Mouse (Mus musculus) Muller cell, postnatal 12 days (primary cell): Measurements from ENCODE around the gene Alox5.
A peak's percentile ranks its signal among the peaks of the same experiment; 100 is the strongest.
"Not testable (repeated sequence)": the region's sequence is repeated elsewhere in the genome, so short reads cannot be mapped to it uniquely, and the experiment has no call there.

Experiments
- DNase-seq: peaks from one replicate; pipeline ENCODE4 v3.0.0-alpha.2; 2015; ENCODE audit errors: inconsistent ontology term

Gene Alox5

GRCm38 (mm10) chr6:116460544-116461283, at the start of gene Alox5:
Alox5 (minus strand) TSS chr6:116461178.
- DNase-seq: peak; percentile 27

- not testable (repeated sequence) for DNase-seq
Observed at GRCm38 (mm10) chr6:116506302-116507003, 45.5 kb upstream of the Alox5 start, which contains the start of gene Olfr212. Olfr212 (plus strand) TSS chr6:116506516.

GRCm38 (mm10) chr6:116495960-116496359, 35.0 kb upstream of the Alox5 start:
- DNase-seq: no peak

DNA sequence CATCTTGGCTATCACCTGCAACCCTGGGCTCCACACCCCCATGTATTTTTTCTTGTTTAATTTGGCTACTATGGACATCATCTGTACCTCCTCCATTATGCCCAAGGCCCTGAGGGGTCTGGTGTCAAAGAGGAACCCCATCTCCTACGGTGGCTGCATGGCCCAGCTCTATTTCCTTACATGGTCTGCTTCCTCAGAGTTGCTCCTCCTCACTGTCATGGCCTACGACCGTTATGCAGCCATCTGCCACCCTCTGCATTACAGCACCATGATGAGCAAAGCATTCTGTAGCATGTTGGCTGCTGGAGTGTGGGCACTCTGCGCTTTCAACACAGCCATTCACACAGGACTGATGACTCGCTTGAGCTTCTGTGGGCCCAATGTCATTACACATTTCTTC, 32.8 kb upstream of the Alox5 start:
- DNase-seq: no peak

DNA sequence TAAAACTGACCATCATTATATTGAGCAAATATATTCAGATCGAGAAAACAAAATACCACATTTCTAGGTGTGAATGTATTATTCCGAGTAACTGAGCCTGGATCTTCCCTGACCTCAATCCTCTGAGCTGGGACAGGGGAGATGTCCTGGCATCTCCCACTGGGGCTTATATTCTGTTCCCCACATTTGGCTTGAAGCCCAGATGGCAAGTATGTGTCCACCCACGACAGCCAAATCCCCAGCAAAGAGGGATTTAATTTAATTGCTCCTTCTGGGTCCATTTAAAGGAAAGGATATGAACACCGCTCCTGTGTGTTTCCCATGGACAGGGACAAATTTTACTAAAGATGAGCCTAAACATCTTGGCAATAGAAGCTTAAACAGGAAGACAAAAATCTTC, 27.8 kb upstream of the Alox5 start, which contains the start of gene Olfr211:
Gene Olfr211, plus strand, starts transcription at position 301 of the 400 bp plus-strand sequence.
- DNase-seq: peak; percentile 6

GRCm38 (mm10) chr6:116486833-116487232, 25.9 kb upstream of the Alox5 start:
- DNase-seq: no peak

DNA sequence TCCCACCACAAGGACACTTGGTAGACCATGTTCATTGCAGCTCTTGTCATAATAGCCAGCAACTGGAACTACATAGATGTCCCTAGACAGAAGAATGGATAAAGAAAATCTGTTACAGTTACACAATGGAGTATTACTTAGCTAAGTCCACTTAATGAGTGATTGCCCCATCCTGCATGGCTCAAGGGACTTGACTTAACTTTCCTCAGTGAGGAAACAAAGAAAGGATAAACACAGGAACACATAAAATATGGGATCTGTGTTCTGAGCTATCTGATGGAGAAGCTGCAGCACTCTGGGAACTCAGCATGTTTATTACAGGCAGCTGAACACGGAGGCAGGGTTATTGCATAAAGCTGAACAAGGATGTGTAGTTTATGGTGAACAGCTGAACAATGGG, 24.1 kb upstream of the Alox5 start:
- no peak for DNase-seq

DNA sequence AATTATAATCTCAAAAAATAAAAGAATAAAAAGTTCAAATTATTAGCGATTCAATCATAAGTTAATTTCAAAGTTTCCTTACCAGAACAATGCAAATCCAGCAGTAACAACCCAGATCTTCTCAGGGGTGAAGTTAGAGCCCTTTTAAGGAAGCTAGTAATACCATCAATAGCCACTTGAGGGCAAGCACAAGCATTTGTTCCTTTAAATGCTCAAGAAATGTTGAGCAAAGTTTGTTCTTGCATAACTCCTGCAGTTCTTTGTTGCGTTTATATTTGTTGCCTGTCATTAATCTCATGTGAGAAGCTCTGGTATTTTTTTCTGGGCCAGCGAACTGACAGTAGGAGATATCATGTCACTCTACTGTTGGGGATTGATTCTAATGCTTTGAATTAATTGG, 7.1 kb upstream of the Alox5 start:
- DNase-seq: peak; percentile 21

GRCm38 (mm10) chr6:116459232-116459631, 1.7 kb downstream of the Alox5 start:
- no peak for DNase-seq

GRCm38 (mm10) chr6:116458728-116459127, 2.2 kb downstream of the Alox5 start:
- DNase-seq: no peak

DNA sequence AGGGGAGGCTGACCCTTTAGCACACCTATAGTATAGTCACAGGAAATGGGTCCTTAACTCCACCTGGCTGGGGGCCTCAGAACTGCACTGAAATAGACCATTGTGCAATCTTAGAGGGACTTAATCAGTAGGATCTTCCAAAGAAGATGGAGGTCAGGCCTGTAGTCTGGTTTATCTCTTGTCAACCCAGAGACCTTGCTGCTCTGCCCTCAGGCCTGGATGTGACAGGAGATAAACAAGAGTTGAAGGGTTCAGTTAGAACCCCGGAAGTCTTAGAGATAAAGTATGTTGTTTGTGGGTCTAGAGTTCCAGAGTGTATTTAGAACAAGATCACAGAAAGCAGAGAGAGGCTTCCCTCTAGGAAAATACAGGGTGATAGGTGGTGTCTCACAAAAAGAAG, 4.5 kb downstream of the Alox5 start:
- no peak for DNase-seq

- peak; percentile 6 for DNase-seq
Observed at GRCm38 (mm10) chr6:116455781-116456180, 5.2 kb downstream of the Alox5 start.

DNA sequence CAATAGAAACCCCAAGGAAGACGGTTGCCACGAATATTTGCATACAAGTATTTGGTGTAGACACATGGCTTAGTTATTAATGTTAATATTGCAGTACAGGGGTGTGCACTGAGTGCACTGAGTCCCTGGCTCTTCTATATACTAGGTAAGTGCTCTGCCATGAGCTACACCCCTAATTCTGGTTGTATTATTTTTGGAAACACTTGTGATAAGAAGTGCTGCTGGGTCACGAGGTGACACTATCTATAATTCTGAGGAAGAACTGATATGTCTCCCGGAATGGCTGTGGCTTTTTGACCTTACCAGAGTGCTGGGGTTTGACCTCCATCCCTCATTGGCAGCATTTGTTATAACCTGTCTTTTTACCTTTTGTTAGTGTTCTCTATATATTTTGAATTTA, 20.1 kb downstream of the Alox5 start:
- no peak for DNase-seq

GRCm38 (mm10) chr6:116440447-116440846, 20.5 kb downstream of the Alox5 start:
- no peak for DNase-seq

DNA sequence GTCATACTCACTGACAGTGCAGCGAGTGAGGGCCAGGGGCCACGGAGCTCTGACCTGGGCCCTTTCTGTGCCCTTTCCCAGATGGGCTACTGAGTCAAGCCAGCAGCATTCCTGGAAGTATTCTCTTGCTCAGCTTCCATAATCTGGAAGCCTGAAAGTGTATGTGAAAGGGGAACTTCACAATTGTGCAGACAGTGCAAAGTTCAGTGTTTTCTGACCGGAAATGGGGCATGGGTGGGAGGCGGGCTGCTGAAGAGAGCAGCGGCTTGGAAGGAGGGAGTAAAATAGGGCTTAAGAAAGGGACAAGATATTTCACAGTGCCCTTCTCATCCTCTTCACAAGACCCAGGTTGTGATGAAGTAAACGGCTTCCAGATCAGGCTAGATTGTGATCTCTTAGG, 21.4 kb downstream of the Alox5 start:
- DNase-seq: no peak

DNA sequence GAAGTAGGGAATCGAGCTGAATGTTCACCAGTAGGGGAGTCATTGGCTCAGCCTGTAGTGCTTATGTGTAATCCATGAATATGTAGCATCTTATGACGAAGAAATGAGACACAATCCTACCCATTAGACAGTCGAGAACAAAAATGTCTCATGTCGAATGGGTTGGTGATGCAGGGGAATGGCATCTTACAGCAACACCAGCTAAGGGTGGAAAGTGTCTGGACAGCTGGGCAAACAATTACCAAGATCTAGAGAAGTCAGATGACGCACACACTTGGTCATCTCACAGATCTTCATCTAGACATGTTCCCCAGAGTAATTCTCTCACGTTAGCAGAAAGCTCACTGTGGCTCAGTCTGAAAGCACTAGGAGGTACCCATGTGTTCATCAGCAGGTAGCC, 22.1 kb downstream of the Alox5 start:
- no peak for DNase-seq

DNA sequence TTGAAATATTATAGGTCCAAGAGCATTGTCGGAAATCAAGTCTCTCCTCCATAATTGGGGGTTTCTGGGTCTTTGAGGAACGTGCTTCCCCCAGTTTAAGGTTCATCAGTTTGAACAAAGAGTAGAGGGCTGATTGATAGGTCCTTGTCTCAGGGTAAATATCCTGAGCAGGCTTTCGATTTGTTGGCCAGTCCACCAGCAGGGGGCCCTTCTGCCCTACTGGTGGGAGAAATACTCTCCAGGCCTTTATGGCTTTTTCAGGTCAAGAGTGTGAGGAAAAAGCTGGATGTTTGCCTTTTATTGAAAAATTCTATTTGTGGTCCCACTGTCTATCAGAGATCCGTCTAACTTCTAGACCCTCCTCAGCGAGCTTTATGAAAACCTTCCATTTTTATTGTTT, 32.7 kb downstream of the Alox5 start:
- no peak for DNase-seq

GRCm38 (mm10) chr6:116427552-116427951, 33.4 kb downstream of the Alox5 start:
- no peak for DNase-seq

DNA sequence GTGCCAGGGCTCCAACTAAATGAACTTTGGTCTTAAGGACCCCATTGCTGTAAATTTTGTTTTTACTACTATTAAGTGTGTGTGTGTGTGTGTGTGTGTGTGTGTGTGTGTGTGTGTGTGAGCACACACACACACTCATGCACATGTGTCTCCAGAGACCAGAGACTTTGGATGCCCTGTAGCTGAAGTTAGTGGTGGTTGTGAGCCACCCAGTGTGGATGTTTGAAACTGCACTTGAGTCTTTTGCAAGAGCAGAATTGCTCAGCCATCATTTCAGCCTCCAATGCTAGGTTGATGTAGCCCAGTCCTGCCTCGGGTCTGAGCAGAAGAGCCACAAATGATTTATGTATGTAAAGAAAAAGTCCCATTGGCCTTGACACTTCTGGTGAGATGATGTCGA, 37.3 kb downstream of the Alox5 start:
- DNase-seq: no peak

GRCm38 (mm10) chr6:116422991-116423390, 38.0 kb downstream of the Alox5 start:
- no peak for DNase-seq

- no peak for DNase-seq
Observed at GRCm38 (mm10) chr6:116420271-116420670, 40.7 kb downstream of the Alox5 start.

- DNase-seq: no peak
Observed at GRCm38 (mm10) chr6:116419699-116420098, 41.3 kb downstream of the Alox5 start.

- no peak for DNase-seq
Observed at GRCm38 (mm10) chr6:116418487-116418886, 42.5 kb downstream of the Alox5 start.
